Mouse (Mus musculus) small intestine, adult 2 months (tissue): Measurements from ENCODE around the gene Rpl28.

Experiments
- CTCF ChIP-seq: fragments of 200-500 bp; IDR thresholded peaks from 2 replicates; pipeline ENCODE4 v1.5.1; 2012; ENCODE audit warnings: low read depth, mild to moderate bottlenecking, control low read depth, inconsistent platforms, low read length, moderate library complexity, mixed read lengths; ENCODE audit not compliant: insufficient replicate concordance, insufficient read length; ENCODE audit errors: extremely low read depth
- POLR2A ChIP-seq: fragments of 200-500 bp; IDR thresholded peaks from 2 replicates; pipeline ENCODE4 v1.6.1; 2012; ENCODE audit warnings: low read depth, mild to moderate bottlenecking, control low read depth, inconsistent platforms, low read length, moderate library complexity

DNA sequence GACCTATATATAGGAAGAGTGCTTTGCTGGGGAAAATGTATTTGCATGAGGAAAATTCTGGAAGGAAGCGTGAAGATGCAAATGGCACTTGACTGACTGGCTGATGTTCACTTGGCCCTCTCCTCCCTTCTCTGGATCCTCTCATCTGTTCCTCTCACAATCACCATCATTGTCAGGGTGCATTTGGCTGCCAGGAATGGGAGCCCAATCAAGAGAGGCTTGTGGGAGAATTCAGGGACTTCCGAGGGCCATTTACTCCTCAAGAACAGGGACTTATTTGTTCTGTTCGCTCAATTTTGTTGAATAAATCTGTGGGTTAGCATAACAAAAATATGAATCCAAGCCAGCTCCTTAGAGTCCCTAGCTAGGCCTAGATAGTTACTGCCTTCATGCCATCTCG, 29.0 kb downstream of the Rpl28 start:
- TF ChIP-seq POLR2A = no peak
- no peak for TF ChIP-seq CTCF
